Mouse (Mus musculus): ENCODE data around the gene Polr2l. TPM values are rescaled to one million over a fixed set of nuclear protein-coding genes. Genes with fewer than 3 reads are reported as not detected.

Gene Polr2l
- polyA plus RNA-seq, 1 experiment: 5.0 TPM

GRCm38 (mm10) chr7:141429310-141429709, 45.6 kb downstream of the Polr2l start, which contains the start of gene Cend1:
Gene Cend1, minus strand, starts transcription at chr7:141429491.
- TF ChIP-seq POLR2A (IDR thresholded peaks at IDR 0.05; ENCODE audit: borderline replicate concordance, low read depth, low read length) (no peak), CTCF (IDR thresholded peaks at IDR 0.05; ENCODE audit: low read depth, low read length) (no peak)
- Histone ChIP-seq H3K4me1 (ENCODE audit: control insufficient read depth, insufficient read depth, low read length) (peaks cover 9% of the 10 kb centered on the region), H3K4me3 (ENCODE audit: insufficient read depth, low read length) (no peak within 1 kb of the TSS), H3K27ac (ENCODE audit: insufficient read depth, low read depth, low read length) (no peak within 1 kb of the TSS)

GRCm38 (mm10) chr7:141428701-141429100, 46.2 kb downstream of the Polr2l start:
- TF ChIP-seq POLR2A (IDR thresholded peaks at IDR 0.05; ENCODE audit: borderline replicate concordance, low read depth, low read length) (no peak), CTCF (IDR thresholded peaks at IDR 0.05; ENCODE audit: low read depth, low read length) (no peak)
- Histone ChIP-seq H3K27ac (ENCODE audit: insufficient read depth, low read depth, low read length) (no peak overlapping the region), H3K4me1 (ENCODE audit: control insufficient read depth, insufficient read depth, low read length) (peaks cover 9% of the 10 kb centered on the region), H3K4me3 (ENCODE audit: insufficient read depth, low read length) (no peak overlapping the region)

GRCm38 (mm10) chr7:141426948-141427730, 47.8 kb downstream of the Polr2l start:
- peaks cover 9% of the 10 kb centered on the region for H3K4me1 ChIP-seq (ENCODE audit: control insufficient read depth, insufficient read depth, low read length)
- H3K27ac ChIP-seq (ENCODE audit: insufficient read depth, low read depth, low read length): no peak overlapping the region
- H3K4me3 ChIP-seq (ENCODE audit: insufficient read depth, low read length): no peak overlapping the region
- no peak for TF ChIP-seq CTCF (IDR thresholded peaks at IDR 0.05; ENCODE audit: low read depth, low read length)
- no peak for TF ChIP-seq POLR2A (IDR thresholded peaks at IDR 0.05; ENCODE audit: borderline replicate concordance, low read depth, low read length)

- H3K4me1 ChIP-seq (ENCODE audit: control insufficient read depth, insufficient read depth, low read length): peaks cover 9% of the 10 kb centered on the region
- no peak overlapping the region for H3K27ac ChIP-seq (ENCODE audit: insufficient read depth, low read depth, low read length)
- H3K4me3 ChIP-seq (ENCODE audit: insufficient read depth, low read length): no peak overlapping the region
- TF ChIP-seq CTCF (IDR thresholded peaks at IDR 0.05; ENCODE audit: low read depth, low read length) (no peak), POLR2A (IDR thresholded peaks at IDR 0.05; ENCODE audit: borderline replicate concordance, low read depth, low read length) (no peak)
These were observed 51.1 kb downstream of the Polr2l start for GRCm38 (mm10) chr7:141423811-141424210.

Other genes with a start within 250 kb of the Polr2l start
- 36.2 and 45.2 TPM in 2 replicates for gene Phrf1, start 246.3 kb downstream of the Polr2l start, polyA plus RNA-seq (2012; ENCODE audit: insufficient read depth, insufficient read length, missing spikeins)
- gene Irf7, start 208.7 kb downstream of the Polr2l start, polyA plus RNA-seq (2012; ENCODE audit: insufficient read depth, insufficient read length, missing spikeins): 164 and 168 TPM in 2 replicates
- gene Cdhr5, start 198.3 kb downstream of the Polr2l start, polyA plus RNA-seq (2012; ENCODE audit: insufficient read depth, insufficient read length, missing spikeins): not detected in 2 replicates
- not detected in 2 replicates for gene Sct, start 196.0 kb downstream of the Polr2l start, polyA plus RNA-seq (2012; ENCODE audit: insufficient read depth, insufficient read length, missing spikeins)
- gene Drd4, start 183.1 kb downstream of the Polr2l start, polyA plus RNA-seq (2012; ENCODE audit: insufficient read depth, insufficient read length, missing spikeins): not detected in 2 replicates
- gene Deaf1, start 147.4 kb downstream of the Polr2l start, polyA plus RNA-seq (2012; ENCODE audit: insufficient read depth, insufficient read length, missing spikeins): 27.3 and 37.4 TPM in 2 replicates
- 29.8 and 37.8 TPM in 2 replicates for gene Tmem80, start 147.4 kb downstream of the Polr2l start, polyA plus RNA-seq (2012; ENCODE audit: insufficient read depth, insufficient read length, missing spikeins)
- gene Eps8l2, start 136.3 kb downstream of the Polr2l start, polyA plus RNA-seq (2012; ENCODE audit: insufficient read depth, insufficient read length, missing spikeins): not detected in 2 replicates
- gene Taldo1, start 82.9 kb downstream of the Polr2l start, polyA plus RNA-seq (2012; ENCODE audit: insufficient read depth, insufficient read length, missing spikeins): 422 and 438 TPM in 2 replicates
- gene Gatd1, start 61.0 kb downstream of the Polr2l start, polyA plus RNA-seq (2012; ENCODE audit: insufficient read depth, insufficient read length, missing spikeins): 45.8 and 50.5 TPM in 2 replicates
- not detected in 2 replicates for gene Cend1, start 45.6 kb downstream of the Polr2l start, polyA plus RNA-seq (2012; ENCODE audit: insufficient read depth, insufficient read length, missing spikeins)
- 21.4 and 24.8 TPM in 2 replicates for gene Slc25a22, start 37.2 kb downstream of the Polr2l start, polyA plus RNA-seq (2012; ENCODE audit: insufficient read depth, insufficient read length, missing spikeins)
- 4.0 and 5.6 TPM in 2 replicates for gene Pidd1, start 31.1 kb downstream of the Polr2l start, polyA plus RNA-seq (2012; ENCODE audit: insufficient read depth, insufficient read length, missing spikeins)
- 2,115 and 2,403 TPM in 2 replicates for gene Rplp2, start 27.8 kb downstream of the Polr2l start, polyA plus RNA-seq (2012; ENCODE audit: insufficient read depth, insufficient read length, missing spikeins)
- gene Pnpla2, start 19.9 kb downstream of the Polr2l start, polyA plus RNA-seq (2012; ENCODE audit: insufficient read depth, insufficient read length, missing spikeins): 92.9 and 94.0 TPM in 2 replicates
- gene Cracr2b, start 14.0 kb downstream of the Polr2l start, polyA plus RNA-seq (2012; ENCODE audit: insufficient read depth, insufficient read length, missing spikeins): 66.8 and 69.6 TPM in 2 replicates
- 49.5 and 57.9 TPM in 2 replicates for gene Cd151, start 7.7 kb downstream of the Polr2l start, polyA plus RNA-seq (2012; ENCODE audit: insufficient read depth, insufficient read length, missing spikeins)
- gene Tspan4, start 108 bp upstream of the Polr2l start, polyA plus RNA-seq (2012; ENCODE audit: insufficient read depth, insufficient read length, missing spikeins): 99.8 and 102 TPM in 2 replicates
- gene Chid1, start 64.7 kb upstream of the Polr2l start, polyA plus RNA-seq (2012; ENCODE audit: insufficient read depth, insufficient read length, missing spikeins): 16.3 TPM in 2 replicates
- 103 and 114 TPM in 2 replicates for gene Ap2a2, start 87.0 kb upstream of the Polr2l start, polyA plus RNA-seq (2012; ENCODE audit: insufficient read depth, insufficient read length, missing spikeins)
- not detected in 2 replicates for gene Muc6, start 180.2 kb upstream of the Polr2l start, polyA plus RNA-seq (2012; ENCODE audit: insufficient read depth, insufficient read length, missing spikeins)
- gene Muc2, start 215.2 kb upstream of the Polr2l start, polyA plus RNA-seq (2012; ENCODE audit: insufficient read depth, insufficient read length, missing spikeins): 1.7 and 3.4 TPM in 2 replicates